Mouse (Mus musculus) lung, embryonic 14.5 days (tissue): ENCODE measurements around the gene Tmem171. TPM values are rescaled to one million over a fixed set of nuclear protein-coding genes. Genes with fewer than 3 reads are reported as not detected.

Source experiments
- ATAC-seq: fragments of 200-750 bp; cut with Nextera tagmentation; 2 replicates; pipeline ENCODE4 v1.8.0; 2017; ENCODE audit warnings: mild to moderate bottlenecking, moderate TSS enrichment, moderate library complexity; ENCODE audit not compliant: insufficient read depth
- DNase-seq: peaks from one replicate; pipeline ENCODE4 v3.0.0-alpha.2; 2015
- H3K27ac ChIP-seq: fragments of 300-500 bp; sonication (generic); 2 replicates; pipeline ENCODE4 v1.5.1; 2014; ENCODE audit warnings: low read depth, mild to moderate bottlenecking, moderate library complexity
- H3K27me3 ChIP-seq: fragments of 300-500 bp; sonication (generic); 2 replicates; pipeline ENCODE4 v1.6.1; 2014; ENCODE audit warnings: low read length, control low read depth; ENCODE audit not compliant: insufficient read depth
- H3K36me3 ChIP-seq: fragments of 300-500 bp; sonication (generic); 2 replicates; pipeline ENCODE4 v1.6.1; 2014; ENCODE audit warnings: control low read depth; ENCODE audit not compliant: insufficient read depth
- H3K4me1 ChIP-seq: fragments of 300-500 bp; sonication (generic); 2 replicates; pipeline ENCODE4 v1.6.1; 2014; ENCODE audit warnings: antibody characterized with exemption, control low read depth; ENCODE audit not compliant: insufficient read depth
- H3K4me2 ChIP-seq: fragments of 300-500 bp; sonication (generic); 2 replicates; pipeline ENCODE4 v1.6.1; 2014; ENCODE audit warnings: mild to moderate bottlenecking
- H3K4me3 ChIP-seq: fragments of 300-500 bp; sonication (generic); 2 replicates; pipeline ENCODE4 v1.5.1; 2014; ENCODE audit warnings: low read depth, low read length
- H3K9ac ChIP-seq: fragments of 300-500 bp; sonication (generic); 2 replicates; pipeline ENCODE4 v1.6.1; 2014
- H3K9me3 ChIP-seq: fragments of 300-500 bp; sonication (generic); 2 replicates; pipeline ENCODE4 v1.6.1; 2016; ENCODE audit warnings: low read depth, low read length, control low read depth
- CTCF ChIP-seq: IDR thresholded peaks from 2 replicates; pipeline ENCODE4 v1.5.1; 2016; ENCODE audit warnings: antibody characterized with exemption, low read depth
- WGBS: fragments of 180-500 bp; shearing (Covaris S2); extraction: QIAGEN DNeasy Blood & Tissue Kit; methylation state at CpG from one replicate; pipeline ENCODE4 v1.1.7; 2014; 5-methylcytosine and 5-hydroxymethylcytosine counted together
- polyA plus RNA-seq: library from polyadenylated mRNA; unstranded; fragments of >200 nt; fragmentation: Nextera tagmentation; extraction: Ambion mirVana; gene quantifications from 2 replicates; pipeline ENCODE4 v1.2.1, GENCODE M21; 2014

Tmem171 gene
- polyA plus RNA-seq, 1 experiment from 2014 or later: 13.9 TPM

DNA sequence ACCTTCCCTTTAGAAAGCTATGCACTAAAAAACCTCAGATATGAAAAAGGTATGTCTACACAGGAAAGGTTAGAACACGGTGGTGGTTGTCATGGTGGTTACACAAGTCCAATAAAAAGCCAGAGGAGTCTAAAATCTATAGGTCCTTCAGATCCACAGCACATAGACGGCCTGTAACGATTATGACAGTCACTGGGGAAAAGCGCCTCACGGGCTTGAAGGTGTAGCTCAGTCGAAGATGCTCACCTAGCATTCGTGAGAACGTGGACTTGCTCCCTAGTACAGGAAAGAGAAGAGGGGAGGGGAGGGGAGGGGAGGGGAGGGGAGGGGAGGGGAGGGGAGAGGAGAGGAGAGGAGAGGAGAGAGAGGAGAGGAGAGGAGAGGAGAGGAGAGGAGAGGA lies 9.2 kb upstream of the Tmem171 start:
- TF ChIP-seq CTCF: no peak
- H3K27me3 ChIP-seq: no peaks in the 10 kb centered on the region
- H3K4me2 ChIP-seq: no peak overlapping the region
- H3K4me3 ChIP-seq: no peak overlapping the region
- ATAC-seq: no peak
- H3K36me3 ChIP-seq: no peaks in the 10 kb centered on the region
- 75% methylated on average over 8 of the region's 8 CpGs for WGBS
- H3K9me3 ChIP-seq: no peaks in the 10 kb centered on the region
- no peak overlapping the region for H3K9ac ChIP-seq
- DNase-seq: no peak
- 0 out of 2 replicates have a peak, but pooled peaks cover 4% of the 10 kb centered on the region for H3K4me1 ChIP-seq
- H3K27ac ChIP-seq: no peak overlapping the region

DNA sequence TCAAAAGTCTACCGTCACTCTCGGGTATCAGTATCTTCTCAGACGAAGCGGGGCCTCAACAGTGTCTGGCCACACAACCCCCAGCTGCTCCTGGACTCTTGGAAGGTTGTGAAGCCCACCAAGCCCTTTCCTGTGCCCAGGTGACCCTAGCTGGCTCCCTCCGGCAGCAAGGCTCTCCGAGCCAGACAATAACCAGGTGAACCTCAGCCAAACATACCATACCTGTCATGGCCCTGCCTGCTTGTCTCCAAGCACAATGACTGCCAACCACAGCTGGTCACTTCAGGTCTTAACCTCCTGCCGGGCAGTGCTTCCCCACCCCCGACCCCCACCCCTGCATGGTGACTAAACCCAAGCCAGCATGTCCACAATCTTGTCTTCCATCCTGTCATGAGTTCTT lies 7.7 kb upstream of the Tmem171 start:
- no peak overlapping the region for H3K4me2 ChIP-seq
- H3K4me1 ChIP-seq: 0 out of 2 replicates have a peak, but pooled peaks cover 4% of the 10 kb centered on the region
- no peak overlapping the region for H3K9ac ChIP-seq
- no peaks in the 10 kb centered on the region for H3K9me3 ChIP-seq
- H3K36me3 ChIP-seq: no peaks in the 10 kb centered on the region
- TF ChIP-seq CTCF: no peak
- H3K27ac ChIP-seq: no peak overlapping the region
- no peak overlapping the region for H3K4me3 ChIP-seq
- DNase-seq (no peak), ATAC-seq (no peak)
- 80% methylated on average over 8 of the region's 8 CpGs for WGBS
- no peaks in the 10 kb centered on the region for H3K27me3 ChIP-seq

DNA sequence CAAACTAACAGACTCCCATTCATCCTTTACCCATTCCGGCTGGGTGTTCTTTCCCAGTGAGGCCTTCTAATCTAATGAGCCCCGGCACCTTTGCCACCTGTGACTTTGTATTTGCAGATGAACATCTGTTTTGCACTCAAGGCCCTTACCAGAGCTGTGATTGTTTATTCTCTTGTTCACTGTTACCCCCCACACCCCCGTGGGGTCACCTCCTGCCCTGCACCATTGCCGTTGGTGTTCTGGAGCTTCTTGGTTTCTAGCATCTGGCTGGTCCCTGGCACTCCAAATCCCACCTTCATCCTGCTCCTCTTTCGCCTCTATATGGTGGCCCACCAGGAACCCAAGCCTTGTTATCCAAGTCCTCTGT lies 6.7 kb upstream of the Tmem171 start:
- ATAC-seq (no peak), DNase-seq (no peak)
- H3K4me1 ChIP-seq: 0 out of 2 replicates have a peak, but pooled peaks cover 4% of the 10 kb centered on the region
- no peaks in the 10 kb centered on the region for H3K27me3 ChIP-seq
- H3K4me2 ChIP-seq: no peak overlapping the region
- no peak for TF ChIP-seq CTCF
- H3K9ac ChIP-seq: no peak overlapping the region
- 54% methylated on average over 5 of the region's 5 CpGs for WGBS
- H3K27ac ChIP-seq: peak overlapping the region; percentile 86
- no peaks in the 10 kb centered on the region for H3K36me3 ChIP-seq
- H3K9me3 ChIP-seq: no peaks in the 10 kb centered on the region
- no peak overlapping the region for H3K4me3 ChIP-seq

DNA sequence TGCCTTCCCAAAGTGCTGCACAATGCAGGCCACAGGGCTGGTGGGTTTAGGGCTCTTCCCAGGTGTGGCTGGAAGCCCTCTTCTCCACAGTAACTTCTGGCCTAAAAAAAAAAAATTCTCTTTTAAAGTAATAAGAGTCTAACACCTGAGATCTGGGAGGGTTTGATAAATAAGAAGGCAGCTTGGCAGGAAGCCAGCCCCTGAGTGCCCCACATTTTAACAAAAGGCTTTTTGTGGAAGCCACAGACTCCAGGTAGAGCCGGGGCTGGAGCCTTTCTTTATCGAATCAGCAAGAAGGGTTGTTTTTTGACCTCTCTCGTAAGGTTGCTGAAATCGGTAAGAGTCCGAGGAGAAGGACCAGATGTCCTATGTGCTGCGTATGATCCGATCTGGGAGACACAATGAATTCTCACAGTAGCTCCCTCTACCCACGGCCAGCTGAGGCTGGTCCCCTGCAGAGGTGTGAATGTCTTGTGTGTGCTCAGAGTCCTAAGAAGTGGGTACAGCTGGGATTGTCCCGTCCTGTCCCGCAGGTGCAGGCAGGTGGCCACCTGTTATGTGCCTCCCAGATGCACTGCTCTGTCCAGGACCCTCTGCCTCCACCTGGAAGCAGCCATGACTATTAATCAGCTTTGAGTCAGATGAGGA lies 6.2 kb upstream of the Tmem171 start:
- peak overlapping the region; percentile 93 for H3K27ac ChIP-seq
- H3K4me1 ChIP-seq: 0 out of 2 replicates have a peak, but pooled peaks cover 4% of the 10 kb centered on the region
- H3K4me2 ChIP-seq: no peak overlapping the region
- H3K27me3 ChIP-seq: no peaks in the 10 kb centered on the region
- no peak for TF ChIP-seq CTCF
- 41% methylated on average over 10 of the region's 10 CpGs for WGBS
- peak; percentile 61 for ATAC-seq
- DNase-seq: peak; percentile 84
- no peaks in the 10 kb centered on the region for H3K36me3 ChIP-seq
- H3K9ac ChIP-seq: no peak overlapping the region
- no peaks in the 10 kb centered on the region for H3K9me3 ChIP-seq
- no peak overlapping the region for H3K4me3 ChIP-seq

DNA sequence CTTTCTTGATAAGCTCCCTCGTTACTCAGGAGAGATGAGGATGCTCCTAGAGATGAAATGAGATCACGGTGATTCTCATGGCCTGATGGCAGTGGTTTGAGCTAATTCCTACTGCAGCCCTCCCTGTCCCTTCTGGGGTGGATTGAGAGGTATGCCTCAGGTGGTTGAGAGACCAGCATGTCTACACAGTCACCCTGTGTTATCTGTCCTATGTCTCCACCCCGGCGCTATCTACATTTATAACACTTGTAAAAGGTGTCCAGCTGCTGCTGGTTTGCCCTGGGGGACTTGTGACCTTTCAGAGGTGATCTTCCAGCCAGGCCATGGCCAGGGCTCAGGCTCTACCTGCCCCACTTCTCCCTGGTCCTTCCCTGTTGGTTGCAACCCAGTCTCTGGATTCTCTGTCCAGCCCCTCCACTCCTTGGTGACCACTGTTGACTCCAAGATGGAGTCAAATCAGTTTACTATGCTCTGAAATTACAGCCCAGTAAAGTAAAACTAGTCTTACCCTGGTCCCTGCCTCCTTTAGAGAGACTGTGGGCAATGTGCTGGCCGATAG lies 5.4 kb upstream of the Tmem171 start:
- H3K36me3 ChIP-seq: no peaks in the 10 kb centered on the region
- no peak for TF ChIP-seq CTCF
- ATAC-seq (no peak), DNase-seq (no peak)
- H3K9me3 ChIP-seq: no peaks in the 10 kb centered on the region
- no peak overlapping the region for H3K4me3 ChIP-seq
- peaks cover 5% of the 10 kb centered on the region for H3K27me3 ChIP-seq
- no peak overlapping the region for H3K9ac ChIP-seq
- H3K4me1 ChIP-seq: 0 out of 2 replicates have a peak, but pooled peaks cover 4% of the 10 kb centered on the region
- H3K4me2 ChIP-seq: no peak overlapping the region
- WGBS: 46% methylated on average over 5 of the region's 5 CpGs
- H3K27ac ChIP-seq: peak overlapping the region; percentile 93

DNA sequence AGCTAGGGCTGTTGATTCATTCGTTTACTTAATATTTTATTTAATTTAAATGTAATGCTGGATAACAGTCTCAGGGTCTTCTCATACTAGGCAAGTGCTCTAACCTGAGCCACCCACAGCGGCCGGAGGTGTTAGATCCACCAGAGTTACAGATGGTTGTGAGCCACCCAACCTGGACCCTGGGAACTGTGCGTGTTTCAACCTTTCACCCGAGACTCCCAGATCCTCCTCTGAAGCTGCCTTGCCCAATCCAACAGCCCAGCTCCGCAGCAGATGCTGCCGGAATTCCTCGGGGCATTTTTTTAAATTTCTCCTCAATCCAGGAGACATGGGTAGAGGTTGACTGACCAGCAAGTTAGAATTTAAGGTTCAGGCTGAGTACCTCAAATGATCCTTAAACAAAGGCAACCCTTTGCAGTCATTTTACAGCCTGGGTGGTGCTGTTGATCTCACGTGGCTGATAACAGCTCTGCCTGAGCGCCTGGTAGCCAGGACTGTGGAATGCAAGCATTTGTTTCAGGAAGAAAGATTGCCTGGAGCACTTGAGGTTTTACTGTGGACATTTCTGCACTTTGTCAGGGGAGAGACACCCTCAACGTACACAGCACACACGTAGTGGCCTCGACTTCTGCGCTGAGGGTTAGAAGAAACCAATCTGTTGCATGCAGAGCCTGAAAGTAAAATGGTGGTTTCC lies 4.6 kb upstream of the Tmem171 start:
- TF ChIP-seq CTCF: no peak
- H3K4me2 ChIP-seq: 0 out of 2 replicates have a peak overlapping the region, but pooled peaks have one; percentile 3
- 34% methylated on average over 14 of the region's 14 CpGs for WGBS
- ATAC-seq (peak; percentile 62), DNase-seq (peak; percentile 55)
- no peaks in the 10 kb centered on the region for H3K36me3 ChIP-seq
- 0 out of 2 replicates have a peak, but pooled peaks cover 4% of the 10 kb centered on the region for H3K4me1 ChIP-seq
- H3K27me3 ChIP-seq: peaks cover 13% of the 10 kb centered on the region
- no peak overlapping the region for H3K9ac ChIP-seq
- H3K4me3 ChIP-seq: no peak overlapping the region
- H3K9me3 ChIP-seq: no peaks in the 10 kb centered on the region
- peak overlapping the region; percentile 93 for H3K27ac ChIP-seq

DNA sequence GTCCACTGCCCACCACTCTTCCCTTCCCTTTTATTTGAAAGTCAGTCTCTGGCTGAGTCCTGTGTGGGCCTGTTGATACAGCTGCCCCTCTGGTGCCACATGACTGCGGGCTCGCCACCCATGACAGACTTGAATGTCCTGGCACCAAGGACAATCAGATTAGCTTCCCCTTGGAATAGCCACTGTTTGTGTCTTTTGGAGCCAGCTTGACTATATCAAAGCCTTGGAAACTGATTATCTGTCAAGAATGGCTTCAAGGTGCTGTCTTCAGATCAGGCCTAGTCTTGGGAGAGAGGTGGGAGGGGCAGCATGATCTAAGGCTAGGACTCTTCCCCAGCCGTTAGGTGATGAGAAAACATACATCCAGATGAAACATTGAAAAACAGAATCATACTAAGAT lies 2.1 kb upstream of the Tmem171 start:
- WGBS: 77% methylated on average over 3 of the region's 3 CpGs
- H3K9ac ChIP-seq: no peak overlapping the region
- H3K27ac ChIP-seq: no peak overlapping the region
- no peak overlapping the region for H3K4me2 ChIP-seq
- no peak overlapping the region for H3K4me3 ChIP-seq
- H3K36me3 ChIP-seq: no peaks in the 10 kb centered on the region
- ATAC-seq (no peak), DNase-seq (no peak)
- TF ChIP-seq CTCF: no peak
- H3K27me3 ChIP-seq: peaks cover 15% of the 10 kb centered on the region
- no peaks in the 10 kb centered on the region for H3K9me3 ChIP-seq
- H3K4me1 ChIP-seq: 0 out of 2 replicates have a peak, but pooled peaks cover 4% of the 10 kb centered on the region
